Mouse (Mus musculus) G1E (cell line): ENCODE results near the gene Lect2. TPM values are rescaled to one million over a fixed set of nuclear protein-coding genes. Genes with fewer than 3 reads are reported as not detected.

ENCODE experiments used
- ATAC-seq: 2 replicates; pipeline ENCODE4 v1.8.0; 2016; ENCODE audit warnings: mild to moderate bottlenecking; ENCODE audit not compliant: insufficient number of reproducible peaks, poor library complexity, low FRiP score, severe bottlenecking; ENCODE audit errors: extremely low read depth
- DNase-seq: peaks from one replicate; pipeline ENCODE4 v3.0.0; 2012; ENCODE audit warnings: low spot score
- H3K27me3 ChIP-seq: 2 replicates; pipeline ENCODE4 v1.6.1; 2012; ENCODE audit warnings: mild to moderate bottlenecking, low read length, inconsistent platforms; ENCODE audit not compliant: insufficient read depth
- H3K36me3 ChIP-seq: replicated peaks from 2 replicates; pipeline ENCODE3; 2012; ENCODE audit warnings: mild to moderate bottlenecking, inconsistent platforms
- H3K4me1 ChIP-seq: 2 replicates; pipeline ENCODE4 v1.6.1; 2012; ENCODE audit warnings: low read depth, low read length, inconsistent platforms, mixed read lengths; ENCODE audit not compliant: insufficient read depth
- H3K4me3 ChIP-seq: 2 replicates; pipeline ENCODE4 v1.5.1; 2012; ENCODE audit warnings: low read depth, mild to moderate bottlenecking, inconsistent platforms, low read length, moderate library complexity, mixed read lengths
- H3K9me3 ChIP-seq: replicated peaks from 2 replicates; pipeline ENCODE4 v1.6.1; 2012; ENCODE audit warnings: inconsistent platforms
- CTCF ChIP-seq: IDR thresholded peaks from 2 replicates; pipeline ENCODE4 v1.5.1; 2012; ENCODE audit warnings: low read depth, low read length, inconsistent platforms, mixed read lengths
- GATA1 ChIP-seq: IDR thresholded peaks from 2 replicates; pipeline ENCODE4 v1.6.1; 2012; ENCODE audit warnings: borderline replicate concordance, low read length, inconsistent platforms, mixed read lengths
- GATA2 ChIP-seq: IDR thresholded peaks from 2 replicates; pipeline ENCODE4 v1.6.1; 2012; ENCODE audit warnings: low read depth, low read length, inconsistent platforms, borderline replicate concordance
- POLR2AphosphoS5 ChIP-seq: IDR thresholded peaks from 2 replicates; pipeline ENCODE4 v1.6.1; 2012; ENCODE audit warnings: low read depth, low read length, inconsistent platforms; ENCODE audit not compliant: insufficient replicate concordance
- TAL1 ChIP-seq: conservative IDR thresholded peaks from 2 replicates; pipeline ENCODE4 v1.6.1; 2012; ENCODE audit warnings: low read depth, low read length, inconsistent platforms, mixed read lengths
- polyA plus RNA-seq: library from polyadenylated mRNA; stranded (reverse); fragments of >175 nt; gene quantifications from 2 replicates; pipeline ENCODE4 v1.2.3, GENCODE M21; 2012
- total RNA-seq, 2 experiments: library from RNA; stranded (forward) in 1 of 2; stranded (reverse) in 1 of 2; fragments of 200-1000 nt in 1 of 2; fragments of >200 nt in 1 of 2; fragmentation: Nextera tagmentation in 1 of 2; gene quantifications; 2 replicates each; pipeline ENCODE4 v1.2.3; 2014 to 2017

Lect2 gene
- total RNA-seq (2014; fragmentation: Nextera tagmentation) (not detected in 2 replicates), total RNA-seq (2017) (0.16 TPM in 1 of 2 replicates, not detected in the other), polyA plus RNA-seq (not detected in 2 replicates)

- Histone ChIP-seq H3K9me3 (peaks cover 62% of the 10 kb centered on the region), H3K27me3 (no peaks in the 10 kb centered on the region), H3K4me3 (no peak within 1 kb of the TSS), H3K36me3 (no peaks in the 10 kb centered on the region), H3K4me1 (no peaks in the 10 kb centered on the region)
- ATAC-seq (no peak), DNase-seq (no peak)
- TF ChIP-seq GATA2 (no peak), POLR2AphosphoS5 (no peak), GATA1 (no peak), TAL1 (no peak), CTCF (no peak)
These were observed at the start of gene Lect2 for GRCm38 (mm10) chr13:56548401-56548800. Gene Lect2, minus strand, starts transcription at chr13:56548502.

GRCm38 (mm10) chr13:56597296-56597695, 49.0 kb upstream of the Lect2 start:
- no peak for TF ChIP-seq POLR2AphosphoS5
- TF ChIP-seq TAL1, result no peak
- no peak for TF ChIP-seq CTCF
- TF ChIP-seq GATA2, result no peak
- H3K9me3 ChIP-seq, result peaks cover 76% of the 10 kb centered on the region
- H3K4me3 ChIP-seq, result no peak overlapping the region
- no peak for DNase-seq
- no peaks in the 10 kb centered on the region for H3K36me3 ChIP-seq
- no peaks in the 10 kb centered on the region for H3K4me1 ChIP-seq
- H3K27me3 ChIP-seq, result no peaks in the 10 kb centered on the region
- no peak for ATAC-seq

GRCm38 (mm10) chr13:56595246-56595645, 46.9 kb upstream of the Lect2 start:
- TF ChIP-seq POLR2AphosphoS5 (no peak), GATA1 (no peak), TAL1 (no peak), CTCF (no peak), GATA2 (no peak)
- Histone ChIP-seq H3K4me1 (no peaks in the 10 kb centered on the region), H3K27me3 (no peaks in the 10 kb centered on the region), H3K4me3 (no peak overlapping the region; the same call in 1 of the 2 replicates), H3K36me3 (no peaks in the 10 kb centered on the region), H3K9me3 (peaks cover 79% of the 10 kb centered on the region)
- DNase-seq (no peak), ATAC-seq (no peak)

- peaks cover 81% of the 10 kb centered on the region for H3K9me3 ChIP-seq
- H3K4me1 ChIP-seq, result no peaks in the 10 kb centered on the region
- DNase-seq (no peak), ATAC-seq (no peak)
- no peak for TF ChIP-seq POLR2AphosphoS5
- TF ChIP-seq TAL1, result no peak
- TF ChIP-seq CTCF, result no peak
- no peak for TF ChIP-seq GATA1
- no peak for TF ChIP-seq GATA2
- H3K36me3 ChIP-seq, result no peaks in the 10 kb centered on the region
- H3K4me3 ChIP-seq, result no peak overlapping the region
- no peaks in the 10 kb centered on the region for H3K27me3 ChIP-seq
These were observed 45.7 kb upstream of the Lect2 start for GRCm38 (mm10) chr13:56593961-56594391.

GRCm38 (mm10) chr13:56593196-56593595, 44.9 kb upstream of the Lect2 start:
- no peaks in the 10 kb centered on the region for H3K36me3 ChIP-seq
- DNase-seq (no peak), ATAC-seq (no peak)
- no peaks in the 10 kb centered on the region for H3K4me1 ChIP-seq
- H3K4me3 ChIP-seq, result no peak overlapping the region
- H3K27me3 ChIP-seq, result no peaks in the 10 kb centered on the region
- H3K9me3 ChIP-seq, result peaks cover 81% of the 10 kb centered on the region
- no peak for TF ChIP-seq POLR2AphosphoS5
- TF ChIP-seq TAL1, result no peak
- TF ChIP-seq GATA1, result no peak
- no peak for TF ChIP-seq CTCF
- TF ChIP-seq GATA2, result no peak

- ATAC-seq (no peak), DNase-seq (no peak)
- TF ChIP-seq TAL1, result no peak
- no peak for TF ChIP-seq GATA2
- TF ChIP-seq POLR2AphosphoS5, result no peak
- TF ChIP-seq GATA1, result no peak
- TF ChIP-seq CTCF, result no peak
- Histone ChIP-seq H3K4me3 (no peak overlapping the region), H3K27me3 (no peaks in the 10 kb centered on the region), H3K9me3 (peaks cover 81% of the 10 kb centered on the region), H3K4me1 (no peaks in the 10 kb centered on the region), H3K36me3 (no peaks in the 10 kb centered on the region)
These were observed 43.6 kb upstream of the Lect2 start for GRCm38 (mm10) chr13:56591939-56592338.
